Mouse (Mus musculus): ENCODE data around the gene Adam10. TPM values are rescaled to one million over a fixed set of nuclear protein-coding genes. Genes with fewer than 3 reads are reported as not detected.
A peak's percentile ranks its signal among the peaks of the same experiment; 100 is the strongest.

Gene Adam10
- polyA plus RNA-seq, 1 experiment from 2014 or later: 54.9 TPM

- no peak overlapping the region for H3K4me3 ChIP-seq
- no peaks in the 10 kb centered on the region for H3K36me3 ChIP-seq
- H3K4me1 ChIP-seq (replicated peaks): peaks cover 2% of the 10 kb centered on the region
- H3K27me3 ChIP-seq: no peaks in the 10 kb centered on the region
- no peak overlapping the region for H3K27ac ChIP-seq (replicated peaks)
- no peak for ATAC-seq (ENCODE audit: low FRiP score, low read depth)
- no peak overlapping the region for H3K9ac ChIP-seq
- WGBS: 85% methylated on average over 4 of the region's 4 CpGs
- no peak overlapping the region for H3K4me2 ChIP-seq
- no peaks in the 10 kb centered on the region for H3K9me3 ChIP-seq
Measured at GRCm38 (mm10) chr9:70675117-70675516, 3.7 kb upstream of the Adam10 start.

DNA sequence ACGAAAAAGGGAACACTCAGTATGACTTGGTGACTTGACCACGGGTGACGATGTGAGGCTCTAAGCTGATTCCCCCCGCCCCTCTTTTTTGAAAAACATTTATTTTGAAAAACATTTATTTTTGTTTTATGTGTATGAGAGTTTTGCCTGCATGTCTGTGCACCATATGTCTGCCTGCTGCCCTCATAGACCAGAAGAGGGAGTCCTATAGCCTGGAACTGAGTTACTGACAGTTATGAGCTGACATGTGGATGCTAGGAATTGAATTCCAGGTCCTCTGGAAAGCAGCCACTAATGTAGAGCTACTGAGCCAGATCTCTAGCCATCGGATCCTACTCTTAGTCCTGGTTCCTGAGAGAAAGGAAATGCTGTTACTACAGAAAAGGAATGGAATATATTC is 2.8 kb upstream of the Adam10 start:
- WGBS: 89% methylated on average over 5 of the region's 5 CpGs
- Histone ChIP-seq H3K27me3 (no peaks in the 10 kb centered on the region), H3K4me1 (replicated peaks) (peaks cover 10% of the 10 kb centered on the region), H3K4me2 (no peak overlapping the region), H3K27ac (replicated peaks) (no peak overlapping the region), H3K4me3 (no peak overlapping the region), H3K36me3 (no peaks in the 10 kb centered on the region), H3K9ac (no peak overlapping the region), H3K9me3 (no peaks in the 10 kb centered on the region)
- ATAC-seq (ENCODE audit: low FRiP score, low read depth): no peak

GRCm38 (mm10) chr9:70679132-70680091 is 615 bp downstream of the Adam10 start:
- peak overlapping the region; percentile 81 for H3K9ac ChIP-seq
- no peak; the same call in none of the 2 replicates for ATAC-seq (ENCODE audit: low FRiP score, low read depth)
- no peaks in the 10 kb centered on the region for H3K36me3 ChIP-seq
- H3K9me3 ChIP-seq: no peaks in the 10 kb centered on the region
- H3K4me1 ChIP-seq (replicated peaks): peaks cover 24% of the 10 kb centered on the region
- under 1% methylated on average over 92 of the region's 103 CpGs for WGBS
- no peaks in the 10 kb centered on the region for H3K27me3 ChIP-seq
- peak overlapping the region; percentile 96 for H3K27ac ChIP-seq (replicated peaks)
- H3K4me2 ChIP-seq: peak overlapping the region; percentile 68
- peak overlapping the region; percentile 86 for H3K4me3 ChIP-seq

DNA sequence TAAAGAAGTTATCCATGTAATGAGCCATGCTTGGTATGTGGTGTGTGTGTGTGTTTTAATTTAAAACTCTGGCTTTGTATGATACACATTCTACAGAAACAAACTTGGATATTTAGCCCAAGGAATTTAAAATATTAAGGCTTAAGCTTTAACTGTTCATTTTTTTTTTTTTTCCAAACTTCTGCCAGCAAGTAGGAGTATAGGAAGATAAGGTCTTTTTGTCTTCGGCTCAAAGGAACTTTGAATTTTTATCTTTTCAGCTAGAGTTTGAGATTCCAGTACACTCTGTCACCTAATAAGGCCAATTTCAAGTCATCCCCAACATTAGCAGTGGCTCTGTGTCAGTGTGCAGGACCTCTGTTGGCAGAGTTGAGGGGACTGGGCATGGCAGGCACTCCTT is 3.4 kb downstream of the Adam10 start:
- Histone ChIP-seq H3K36me3 (no peaks in the 10 kb centered on the region), H3K4me1 (replicated peaks) (peaks cover 24% of the 10 kb centered on the region), H3K9me3 (no peaks in the 10 kb centered on the region), H3K4me3 (no peak overlapping the region), H3K9ac (no peak overlapping the region), H3K27ac (replicated peaks) (no peak overlapping the region), H3K4me2 (no peak overlapping the region), H3K27me3 (no peaks in the 10 kb centered on the region)
- 89% methylated on average over 1 of the region's 1 CpGs for WGBS
- ATAC-seq (ENCODE audit: low FRiP score, low read depth): no peak

GRCm38 (mm10) chr9:70688301-70688968 is 9.6 kb downstream of the Adam10 start:
- H3K4me1 ChIP-seq (replicated peaks): no peaks in the 10 kb centered on the region
- H3K27me3 ChIP-seq: no peaks in the 10 kb centered on the region
- H3K27ac ChIP-seq (replicated peaks): no peak overlapping the region
- no peak overlapping the region for H3K4me3 ChIP-seq
- H3K9me3 ChIP-seq: no peaks in the 10 kb centered on the region
- H3K9ac ChIP-seq: no peak overlapping the region
- 91% methylated on average over 2 of the region's 2 CpGs for WGBS
- no peak for ATAC-seq (ENCODE audit: low FRiP score, low read depth)
- no peak overlapping the region for H3K4me2 ChIP-seq
- no peaks in the 10 kb centered on the region for H3K36me3 ChIP-seq

GRCm38 (mm10) chr9:70689926-70690325 is 11.1 kb downstream of the Adam10 start:
- no peak overlapping the region for H3K9ac ChIP-seq
- no peaks in the 10 kb centered on the region for H3K4me1 ChIP-seq (replicated peaks)
- WGBS: 81% methylated on average over 3 of the region's 3 CpGs
- H3K27ac ChIP-seq (replicated peaks): no peak overlapping the region
- H3K27me3 ChIP-seq: no peaks in the 10 kb centered on the region
- no peak overlapping the region for H3K4me2 ChIP-seq
- no peaks in the 10 kb centered on the region for H3K36me3 ChIP-seq
- no peak for ATAC-seq (ENCODE audit: low FRiP score, low read depth)
- H3K9me3 ChIP-seq: no peaks in the 10 kb centered on the region
- no peak overlapping the region for H3K4me3 ChIP-seq

- Histone ChIP-seq H3K27ac (replicated peaks) (no peak overlapping the region), H3K4me2 (no peak overlapping the region), H3K9me3 (no peaks in the 10 kb centered on the region), H3K4me1 (replicated peaks) (no peaks in the 10 kb centered on the region), H3K36me3 (no peaks in the 10 kb centered on the region), H3K9ac (no peak overlapping the region), H3K27me3 (no peaks in the 10 kb centered on the region), H3K4me3 (no peak overlapping the region)
- no peak for ATAC-seq (ENCODE audit: low FRiP score, low read depth)
Measured at GRCm38 (mm10) chr9:70690579-70690978, 11.8 kb downstream of the Adam10 start.

DNA sequence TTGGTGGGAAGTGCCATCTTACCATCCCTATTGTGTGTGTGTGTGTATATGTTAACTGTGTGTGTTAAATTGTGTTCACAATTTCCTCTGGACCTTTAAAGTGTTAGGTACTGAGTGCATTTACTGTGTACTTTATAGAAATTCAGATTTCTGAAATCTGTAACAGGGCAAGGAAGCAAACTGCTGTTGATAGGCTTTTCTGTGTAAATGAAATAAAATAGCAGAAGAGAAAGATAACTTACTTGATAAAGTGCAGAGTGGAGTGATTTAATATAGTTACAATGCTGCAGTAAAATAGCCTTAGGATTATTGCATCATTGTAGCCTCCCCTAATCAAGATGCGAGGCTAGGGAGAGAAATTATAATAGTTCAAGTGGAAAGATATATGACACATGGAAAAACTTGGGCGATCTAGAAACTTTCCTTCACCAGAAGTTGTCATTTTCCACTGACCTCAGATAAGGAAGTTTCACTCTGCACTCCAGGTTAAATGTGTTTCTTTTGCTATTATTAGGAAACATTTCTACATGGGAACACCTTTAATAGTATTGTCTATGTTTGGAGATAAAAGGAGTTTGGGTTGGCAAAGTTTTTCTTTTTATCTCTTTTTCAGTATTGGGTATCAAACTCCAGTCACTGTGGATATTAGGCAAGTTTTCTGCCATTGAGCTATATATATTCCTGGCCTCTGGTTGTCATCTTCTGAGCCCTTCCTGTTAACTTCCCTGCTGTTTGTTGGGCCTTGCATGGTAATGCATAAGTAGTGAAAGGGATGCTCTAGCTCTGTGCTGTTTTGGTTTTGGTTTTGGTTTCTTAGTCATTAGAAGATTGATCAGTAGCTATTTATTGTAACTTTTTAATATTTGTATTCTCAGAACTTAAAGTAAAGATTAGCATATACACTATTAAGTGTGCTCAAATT is 13.2 kb downstream of the Adam10 start:
- H3K4me2 ChIP-seq: no peak overlapping the region
- H3K36me3 ChIP-seq: no peaks in the 10 kb centered on the region
- no peaks in the 10 kb centered on the region for H3K27me3 ChIP-seq
- no peaks in the 10 kb centered on the region for H3K9me3 ChIP-seq
- no peak overlapping the region for H3K27ac ChIP-seq (replicated peaks)
- H3K9ac ChIP-seq: no peak overlapping the region
- no peak overlapping the region for H3K4me3 ChIP-seq
- WGBS: 85% methylated on average over 2 of the region's 2 CpGs
- ATAC-seq (ENCODE audit: low FRiP score, low read depth): no peak
- no peaks in the 10 kb centered on the region for H3K4me1 ChIP-seq (replicated peaks)

DNA sequence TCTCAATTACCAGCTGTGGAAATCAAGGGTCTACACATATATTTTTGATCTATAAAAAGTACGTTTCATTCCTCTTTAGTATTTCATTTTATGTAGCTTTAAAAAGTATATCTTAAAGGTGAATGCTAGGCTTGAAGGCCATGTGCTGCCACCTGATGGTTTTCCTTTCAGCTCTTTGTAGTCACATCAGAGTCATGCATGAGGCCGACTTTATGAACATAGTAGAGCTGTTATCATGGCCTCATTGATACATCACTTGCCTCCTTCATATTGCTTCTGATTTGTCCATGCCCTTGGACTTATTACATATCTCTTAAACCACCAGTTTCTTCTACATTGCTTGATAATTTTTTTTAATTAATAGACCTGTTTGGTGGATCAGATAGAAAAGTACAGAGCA is 16.9 kb downstream of the Adam10 start:
- Histone ChIP-seq H3K27me3 (no peaks in the 10 kb centered on the region), H3K4me1 (replicated peaks) (no peaks in the 10 kb centered on the region), H3K4me2 (no peak overlapping the region), H3K4me3 (no peak overlapping the region), H3K36me3 (no peaks in the 10 kb centered on the region), H3K9ac (no peak overlapping the region), H3K27ac (replicated peaks) (no peak overlapping the region), H3K9me3 (no peaks in the 10 kb centered on the region)
- WGBS: 93% methylated on average over 2 of the region's 2 CpGs
- no peak for ATAC-seq (ENCODE audit: low FRiP score, low read depth)

GRCm38 (mm10) chr9:70698090-70698489 is 19.3 kb downstream of the Adam10 start:
- ATAC-seq (ENCODE audit: low FRiP score, low read depth): no peak
- no peaks in the 10 kb centered on the region for H3K27me3 ChIP-seq
- H3K27ac ChIP-seq (replicated peaks): no peak overlapping the region
- no peak overlapping the region for H3K4me2 ChIP-seq
- 86% methylated on average over 1 of the region's 1 CpGs for WGBS
- no peaks in the 10 kb centered on the region for H3K36me3 ChIP-seq
- no peaks in the 10 kb centered on the region for H3K4me1 ChIP-seq (replicated peaks)
- no peak overlapping the region for H3K4me3 ChIP-seq
- no peaks in the 10 kb centered on the region for H3K9me3 ChIP-seq
- no peak overlapping the region for H3K9ac ChIP-seq

GRCm38 (mm10) chr9:70703597-70704203 is 24.9 kb downstream of the Adam10 start:
- no peak overlapping the region for H3K9ac ChIP-seq

More at GRCm38 (mm10) chr9:70703597-70704203, 24.9 kb downstream of the Adam10 start:
- WGBS: 94% methylated on average over 5 of the region's 5 CpGs
- Histone ChIP-seq H3K9me3 (no peaks in the 10 kb centered on the region), H3K36me3 (peaks cover 9% of the 10 kb centered on the region; the same call in 1 of the 2 replicates), H3K27ac (replicated peaks) (no peak overlapping the region), H3K27me3 (no peaks in the 10 kb centered on the region), H3K4me1 (replicated peaks) (no peaks in the 10 kb centered on the region), H3K4me3 (no peak overlapping the region), H3K4me2 (no peak overlapping the region)
- no peak for ATAC-seq (ENCODE audit: low FRiP score, low read depth)

Data from hindbrain, embryonic 15.5 days (tissue).